Mouse (Mus musculus): ENCODE results near the gene Gm42420. TPM values are rescaled to one million over a fixed set of nuclear protein-coding genes. Genes with fewer than 3 reads are reported as not detected.

The Gm42420 gene
- not detected for total RNA-seq (2022)

DNA sequence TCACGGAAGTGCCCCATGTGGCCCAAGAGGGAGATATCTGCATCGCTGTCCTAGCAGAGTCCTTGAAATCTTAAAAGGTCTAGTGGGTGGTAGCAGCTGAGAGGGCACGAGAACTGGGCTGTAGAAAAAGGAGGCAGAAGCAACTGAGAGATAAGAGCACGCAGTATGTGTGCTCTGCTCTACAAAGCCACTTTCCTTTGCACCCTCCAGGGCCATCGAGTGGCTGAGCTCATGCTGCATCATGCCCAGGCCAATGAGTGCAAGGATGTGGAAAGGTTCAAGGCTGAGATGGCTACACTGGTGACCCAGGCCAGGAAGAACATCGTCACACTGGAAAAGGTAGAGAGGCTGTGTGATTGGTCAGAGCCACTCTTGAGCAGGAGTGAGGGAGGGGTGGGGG, at the start of gene Gm42420:
Gene Gm42420, plus strand, starts transcription at position 237 of the 400 bp plus-strand sequence.
- no peak for DNase-seq (ENCODE audit: low spot score)

DNA sequence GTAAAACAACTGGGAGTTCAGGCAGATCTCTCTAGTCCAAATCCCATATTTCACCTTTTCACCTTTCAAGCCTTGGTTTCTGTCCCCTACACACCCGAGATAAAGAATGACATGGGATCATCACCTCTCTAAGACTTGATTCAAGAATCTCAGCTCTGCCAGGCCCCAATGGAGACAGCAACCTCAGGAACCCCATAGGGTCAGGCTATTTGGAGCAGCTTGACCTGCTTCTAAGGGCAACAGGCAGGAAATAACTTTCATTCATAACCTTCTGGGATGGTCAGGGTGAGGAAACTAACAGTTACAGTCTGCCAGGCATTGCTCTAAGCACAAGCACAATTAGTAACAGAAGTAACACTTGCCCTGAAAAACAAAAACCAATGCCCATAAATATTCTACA, 48.9 kb upstream of the Gm42420 start:
- DNase-seq (ENCODE audit: low spot score): no peak

DNA sequence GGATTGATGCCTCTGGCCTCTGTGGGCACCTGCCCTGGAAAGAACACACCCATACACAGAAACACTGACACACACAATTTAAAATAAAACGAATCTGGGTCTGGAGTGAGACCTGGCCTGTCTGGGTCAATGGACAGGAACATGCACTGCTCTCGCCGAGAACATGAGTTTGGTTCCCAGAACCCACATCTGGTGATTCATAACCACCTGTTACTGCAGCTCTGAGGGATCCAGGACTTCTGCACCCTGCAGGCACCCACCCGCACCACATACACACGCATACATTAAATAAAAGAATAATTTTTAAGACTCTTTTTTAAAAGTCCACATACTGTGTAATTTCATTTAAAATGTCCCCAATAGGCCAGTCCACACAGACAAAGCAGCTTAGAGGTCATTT, 48.3 kb upstream of the Gm42420 start:
- no peak for DNase-seq (ENCODE audit: low spot score)

DNA sequence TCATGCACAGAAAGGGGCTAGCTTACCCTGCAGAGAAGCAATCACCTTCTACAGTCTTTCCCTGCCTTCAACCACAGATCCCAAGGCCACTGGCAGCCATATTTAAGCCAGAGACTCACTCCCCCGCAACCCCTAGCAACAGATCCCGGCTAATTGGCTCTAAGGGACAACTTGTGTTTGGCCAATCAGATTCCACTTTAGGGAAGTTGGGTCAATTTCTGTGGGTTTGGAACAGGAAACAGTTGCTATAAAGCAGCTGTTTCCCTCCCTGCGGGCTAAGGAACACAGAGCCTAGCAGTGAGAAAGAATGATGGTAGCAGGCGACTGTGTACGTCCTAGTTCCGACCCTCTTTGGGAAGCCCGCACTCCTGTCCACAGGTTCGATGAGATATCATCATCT, 47.3 kb upstream of the Gm42420 start:
- DNase-seq (ENCODE audit: low spot score): no peak

DNA sequence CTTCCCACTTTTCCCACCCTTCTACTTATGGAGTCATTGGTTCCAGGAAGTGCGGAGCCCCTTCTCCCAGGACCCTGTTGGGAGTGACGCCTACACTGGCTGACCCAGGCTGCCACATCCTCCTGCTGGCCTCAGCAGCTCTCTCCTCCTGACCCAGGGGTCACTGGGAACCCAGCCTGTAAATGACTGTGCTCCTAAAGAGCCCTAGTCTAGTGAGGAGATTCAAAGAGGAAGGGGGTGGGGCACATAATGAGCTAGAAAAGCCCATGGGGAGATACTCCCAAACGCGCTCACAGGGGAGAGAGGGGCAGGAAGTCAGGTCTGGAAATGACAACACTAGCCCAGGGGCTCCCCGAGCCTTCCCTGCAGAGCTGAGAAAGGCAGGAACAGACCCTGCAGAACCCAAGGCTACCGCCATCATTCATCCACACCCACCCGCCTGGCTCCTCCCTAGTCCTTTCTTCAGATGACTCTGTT, 45.8 kb upstream of the Gm42420 start:
- peak; percentile 81 for DNase-seq (ENCODE audit: low spot score)

DNA sequence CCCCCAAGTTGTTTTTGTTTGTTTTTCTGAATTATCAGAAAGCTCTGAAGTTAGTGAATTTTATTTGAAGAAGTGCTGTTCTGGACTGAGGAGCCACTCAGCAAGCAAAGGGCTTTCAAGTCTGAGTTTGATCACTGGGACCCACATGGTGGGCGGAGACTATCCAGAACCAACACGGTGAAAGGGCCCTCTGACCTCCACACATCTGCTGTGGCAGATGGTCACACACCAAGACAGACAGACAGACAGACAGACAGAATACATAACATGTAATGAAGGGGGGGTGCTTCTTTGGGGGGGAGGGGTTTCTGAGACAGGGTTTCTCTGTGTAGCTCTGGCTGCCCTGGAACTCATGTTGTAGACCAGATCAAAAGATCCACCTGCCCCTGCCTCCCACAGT, 45.0 kb upstream of the Gm42420 start:
- no peak for DNase-seq (ENCODE audit: low spot score)

DNA sequence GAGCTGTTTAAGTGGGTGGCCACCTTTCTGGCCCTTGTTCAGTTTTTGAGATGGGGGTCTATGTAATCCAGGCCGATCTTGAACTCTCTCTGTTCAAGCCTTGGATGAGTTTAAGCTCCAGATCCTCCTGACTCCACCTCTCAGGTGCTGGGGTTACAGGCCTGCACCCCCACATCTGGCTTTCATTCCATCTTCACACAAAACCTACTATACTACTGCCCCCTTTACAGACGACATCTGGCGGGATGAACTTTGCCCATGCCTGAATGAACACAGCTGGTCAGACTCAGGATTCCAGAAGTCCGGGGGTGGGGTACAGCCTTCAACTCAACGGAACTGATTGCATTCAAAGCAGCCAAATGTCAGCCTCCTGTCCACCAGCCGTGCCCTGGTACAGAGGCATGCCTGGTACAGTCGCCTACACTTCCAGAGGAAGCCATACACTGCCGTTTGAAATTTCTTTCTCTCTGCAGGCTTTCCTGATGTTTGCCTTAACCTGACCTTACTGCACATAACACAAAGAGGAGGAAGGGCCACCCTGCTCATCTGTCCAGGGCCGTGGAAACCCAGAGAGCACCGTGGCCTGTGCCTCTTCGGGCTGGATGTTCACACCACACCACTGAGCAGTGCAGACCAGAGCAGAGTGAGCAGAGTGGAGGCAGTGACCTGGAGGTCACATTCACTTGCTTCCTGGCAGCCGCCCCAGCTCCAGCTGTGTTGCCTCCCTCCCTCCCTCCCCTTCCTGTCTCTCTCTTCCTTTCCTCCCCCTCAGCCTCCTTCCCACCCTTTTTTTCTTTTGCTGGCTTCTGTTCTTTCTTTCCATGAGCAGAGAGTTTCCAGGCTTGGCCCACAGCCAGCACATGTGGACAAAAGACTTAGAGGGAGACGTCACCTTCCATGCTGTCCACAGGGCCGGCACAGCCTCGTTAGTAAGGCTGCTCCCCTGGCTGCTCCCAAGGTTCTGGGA, 42.6 kb upstream of the Gm42420 start:
- peak; percentile 85 for DNase-seq (ENCODE audit: low spot score)

DNA sequence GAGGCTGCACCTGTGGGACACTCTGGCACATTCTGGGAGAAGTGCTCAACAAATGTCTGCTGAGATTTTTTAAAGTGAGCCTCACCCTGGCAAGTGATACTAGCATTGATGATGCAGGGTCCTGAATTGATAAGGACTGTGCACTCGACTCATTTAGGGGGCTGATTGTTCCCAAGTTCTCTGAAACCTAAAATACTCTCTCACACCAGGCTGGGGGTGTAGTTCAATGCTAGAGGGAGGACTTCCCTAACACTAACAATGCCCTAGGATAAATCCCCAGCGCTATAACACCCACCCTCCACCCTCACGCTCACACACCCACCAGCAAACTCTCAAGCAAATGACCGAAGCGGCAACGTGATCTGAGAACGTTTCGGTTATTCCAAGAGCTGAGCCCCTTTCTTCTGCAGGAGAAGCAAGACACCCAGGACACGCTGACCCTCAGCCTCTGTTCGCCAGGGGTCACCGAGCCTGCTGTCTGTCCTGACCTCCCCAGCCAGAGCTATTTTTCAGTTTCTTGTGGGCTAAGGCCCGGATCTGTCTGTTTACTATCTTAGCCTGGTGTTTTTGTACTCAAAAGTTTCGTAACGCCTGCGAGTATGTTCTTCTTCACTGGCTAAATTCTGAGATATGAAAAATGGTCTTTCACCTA, 41.7 kb upstream of the Gm42420 start:
- no peak for DNase-seq (ENCODE audit: low spot score)

DNA sequence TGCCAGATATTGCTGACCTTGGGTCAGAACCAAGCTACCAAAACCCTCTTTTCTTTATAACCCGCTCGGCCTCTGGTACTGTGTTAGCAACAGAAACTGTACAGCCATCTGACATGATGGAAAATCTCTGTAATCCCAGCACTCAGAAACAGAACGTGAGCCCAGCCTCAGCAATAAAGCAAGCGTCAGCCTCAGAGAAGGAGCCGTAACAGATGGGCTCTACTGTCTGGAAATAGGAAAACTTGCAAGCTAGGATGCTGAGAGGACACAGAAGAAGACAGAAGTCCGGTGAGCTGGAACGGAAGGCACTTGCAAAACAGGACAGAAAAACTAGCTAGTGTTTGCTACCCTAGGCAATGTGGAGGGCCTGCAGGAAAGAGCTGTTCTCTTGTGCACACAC, 40.1 kb upstream of the Gm42420 start:
- no peak for DNase-seq (ENCODE audit: low spot score)

DNA sequence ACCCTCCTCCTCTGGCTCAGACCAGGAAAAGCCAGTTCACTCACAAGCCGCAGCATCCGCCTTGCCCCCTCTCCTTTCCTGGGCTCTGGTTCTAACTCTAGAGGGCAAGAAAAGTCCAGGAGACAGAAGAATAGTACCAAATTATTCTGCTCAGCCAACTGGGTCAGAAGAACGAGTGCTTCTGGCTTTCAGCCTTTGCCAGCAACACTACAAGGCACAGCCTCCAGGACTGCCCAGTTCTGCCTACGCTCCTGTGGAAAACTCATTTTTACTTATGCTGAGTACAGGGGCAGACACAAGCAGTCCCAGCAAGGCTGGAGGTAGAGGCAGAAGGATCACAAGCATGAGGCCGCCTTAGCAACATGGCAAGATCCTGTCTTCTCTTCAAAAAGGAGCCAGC, 37.5 kb upstream of the Gm42420 start:
- no peak for DNase-seq (ENCODE audit: low spot score)

DNA sequence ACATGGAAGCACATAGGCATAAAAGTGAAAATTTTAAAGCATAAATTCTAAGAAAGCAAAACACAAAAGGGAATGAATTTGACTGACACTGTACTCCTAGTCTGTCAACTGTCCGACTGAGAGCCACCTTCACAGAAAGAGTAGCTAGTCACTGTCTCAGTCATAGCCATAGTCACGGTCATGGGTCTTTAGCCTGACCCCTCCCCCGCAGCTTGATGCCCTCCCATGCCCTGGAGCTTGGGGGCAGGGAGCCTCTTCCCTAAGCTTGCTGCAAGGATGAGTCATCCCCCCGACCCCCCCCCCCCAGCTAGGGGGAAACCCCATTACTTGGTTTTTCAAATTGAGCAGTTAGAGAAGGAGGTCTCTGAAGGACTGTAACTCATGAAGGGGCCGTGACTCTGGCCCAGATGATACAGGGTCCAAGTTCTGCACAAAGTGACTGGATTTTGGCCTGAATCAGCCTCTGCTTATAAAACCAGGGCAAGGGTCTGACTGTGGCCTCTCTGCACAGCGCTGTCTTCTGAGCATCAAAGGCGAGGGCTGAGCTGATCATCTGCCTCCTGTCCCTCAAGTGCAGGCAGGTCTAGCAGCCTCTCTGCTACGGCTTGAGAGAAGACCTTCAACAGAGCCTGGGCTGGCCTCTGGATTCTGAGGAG, 33.4 kb upstream of the Gm42420 start:
- no peak for DNase-seq (ENCODE audit: low spot score)

DNA sequence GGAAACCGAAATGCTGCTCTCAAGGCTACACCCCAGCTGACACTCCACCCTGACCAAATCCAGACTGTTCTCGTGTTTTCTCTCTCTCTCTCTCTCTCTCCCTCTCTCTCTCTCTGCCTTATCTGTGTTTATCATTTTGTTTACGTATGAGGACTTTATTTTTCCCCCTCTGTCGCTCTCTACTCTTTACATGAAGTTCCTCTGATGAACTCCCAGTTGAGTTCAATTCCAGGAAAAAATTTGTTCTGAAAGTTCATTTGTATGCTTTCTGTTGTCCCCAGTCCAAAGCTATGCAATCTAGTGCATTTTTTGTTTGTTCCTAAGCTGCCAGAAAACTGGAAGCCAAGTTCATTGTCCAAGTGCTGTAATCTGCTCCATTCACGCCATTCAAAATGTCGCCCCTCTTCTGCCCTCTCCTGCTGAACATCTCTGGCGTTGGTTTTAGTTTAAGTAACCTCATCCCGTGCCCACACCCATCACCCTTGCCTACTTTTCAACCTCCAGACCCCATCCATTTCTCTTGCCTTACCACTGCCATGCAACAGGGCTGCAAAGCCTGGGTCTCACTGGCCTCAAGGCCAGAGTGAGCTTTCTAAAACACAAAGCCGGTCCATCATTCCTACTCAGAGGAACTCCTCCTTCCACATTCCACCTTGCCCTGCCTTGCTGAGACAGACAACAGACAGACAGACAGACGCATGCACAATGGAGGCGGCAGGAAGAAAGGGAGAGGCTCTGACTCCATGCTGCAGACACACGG, 30.5 kb upstream of the Gm42420 start:
- DNase-seq (ENCODE audit: low spot score): no peak

DNA sequence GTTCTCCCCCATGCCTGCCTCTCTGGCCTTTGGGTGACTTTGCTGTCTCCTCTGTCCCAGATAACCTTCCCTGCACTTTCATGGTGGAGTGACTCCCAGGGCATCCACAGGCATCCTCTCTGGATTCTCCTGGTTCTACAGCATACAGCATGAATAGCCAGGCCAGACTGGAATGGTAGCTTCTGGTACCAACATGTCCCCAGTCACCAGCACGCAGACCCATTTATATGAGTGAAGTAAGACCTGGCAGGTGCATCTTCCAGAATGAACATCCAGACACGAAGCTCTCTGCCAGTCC, 30.0 kb upstream of the Gm42420 start:
- DNase-seq (ENCODE audit: low spot score): no peak

DNA sequence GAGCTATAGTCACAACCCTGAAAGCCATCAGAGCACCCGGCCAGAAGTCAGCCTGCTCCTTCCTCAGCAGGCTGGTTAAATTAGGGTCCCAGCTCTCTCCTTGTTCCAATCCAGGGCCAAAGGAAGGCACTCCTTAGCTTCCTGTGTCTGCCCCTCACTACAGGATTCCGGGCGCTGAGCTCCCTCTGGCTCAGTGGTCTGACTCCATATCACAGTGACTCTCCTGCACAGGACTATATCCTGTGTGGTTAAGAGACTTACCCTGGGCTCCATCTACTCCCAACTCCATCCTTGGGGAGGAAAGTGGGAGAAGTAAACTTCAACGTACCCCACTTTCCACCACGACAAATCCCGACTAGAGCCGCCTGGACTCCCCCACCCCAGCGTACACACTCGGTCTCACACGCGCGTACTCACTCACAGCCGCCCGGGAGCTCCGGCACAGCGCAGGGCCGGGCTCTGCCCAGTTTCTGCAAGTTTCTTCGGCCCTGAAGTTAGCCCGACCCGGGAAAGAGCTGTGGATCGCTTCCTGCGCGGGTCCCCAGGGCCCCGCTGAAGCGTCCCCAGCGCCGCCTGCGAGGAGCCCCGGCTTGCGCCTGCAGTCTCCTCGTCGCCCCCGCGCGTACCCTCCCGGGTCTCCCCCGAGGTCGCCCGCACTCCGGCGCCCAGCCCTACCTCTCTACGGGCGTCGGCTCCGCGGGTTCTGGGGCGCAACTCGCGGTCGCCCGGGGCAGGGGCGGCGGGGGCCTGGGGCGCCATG, 28.5 kb upstream of the Gm42420 start:
- no peak for DNase-seq (ENCODE audit: low spot score)

DNA sequence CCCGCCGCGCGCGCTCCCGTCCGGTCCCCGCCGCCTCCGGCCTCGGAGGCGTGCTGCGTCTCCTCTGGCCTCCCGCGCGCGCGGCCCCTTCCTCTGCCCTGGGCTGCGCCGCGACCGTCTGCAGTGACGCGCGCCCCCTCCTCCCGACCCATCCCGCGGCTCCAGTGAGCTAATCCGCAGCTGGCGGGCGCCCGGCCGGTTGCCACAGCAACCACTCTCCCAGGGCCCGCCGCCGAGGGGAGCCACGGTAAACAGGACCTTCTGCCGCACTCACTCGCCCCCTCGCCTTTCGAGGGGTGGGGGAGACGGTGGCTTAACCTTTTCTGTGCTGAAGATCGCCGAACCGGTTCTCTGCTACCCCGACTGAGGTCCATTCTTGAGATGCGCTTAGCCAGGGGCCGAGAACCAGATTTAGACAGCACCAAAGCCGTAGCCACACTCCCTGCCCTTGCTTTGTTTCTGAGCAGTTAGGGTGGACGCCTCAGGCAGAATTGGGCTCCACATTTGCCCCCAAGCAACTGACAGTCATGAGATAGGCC, 27.8 kb upstream of the Gm42420 start, which contains the start of gene Dennd2a:
Gene Dennd2a, minus strand, starts transcription at position 145 of the 539 bp plus-strand sequence.
- DNase-seq (ENCODE audit: low spot score): peak; percentile 64

DNA sequence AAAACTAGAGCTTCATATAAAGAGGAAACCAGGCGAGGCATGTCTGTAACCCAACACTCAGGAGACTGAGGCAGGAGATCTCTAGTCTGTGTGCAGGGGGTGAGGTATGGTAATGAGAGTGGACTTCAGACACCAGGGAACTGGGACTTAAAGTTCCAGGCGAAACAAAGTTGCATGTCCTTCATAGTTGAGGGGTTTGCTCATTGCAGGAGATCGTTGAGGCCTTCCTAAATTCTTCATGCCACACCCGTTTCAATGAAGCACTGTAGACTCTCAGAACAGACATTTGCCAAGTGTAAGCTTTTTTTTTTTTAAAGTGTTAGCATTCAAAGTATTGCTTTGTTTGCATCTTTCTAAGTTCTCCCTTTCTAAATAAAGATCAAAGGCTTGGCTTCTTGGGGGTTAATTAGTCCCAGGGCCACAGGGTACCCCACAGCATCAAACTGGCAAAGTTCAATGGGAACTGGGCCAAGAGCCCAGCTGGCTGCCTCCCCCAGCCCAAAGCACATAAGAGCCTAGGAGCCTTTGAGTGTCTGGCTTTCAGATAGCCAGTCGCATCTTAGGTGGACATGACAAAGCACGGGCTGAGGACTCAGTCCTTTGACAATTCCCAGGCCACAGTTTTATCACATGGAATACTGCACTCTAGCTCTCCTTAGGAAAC, 26.1 kb upstream of the Gm42420 start:
- no peak for DNase-seq (ENCODE audit: low spot score)

DNA sequence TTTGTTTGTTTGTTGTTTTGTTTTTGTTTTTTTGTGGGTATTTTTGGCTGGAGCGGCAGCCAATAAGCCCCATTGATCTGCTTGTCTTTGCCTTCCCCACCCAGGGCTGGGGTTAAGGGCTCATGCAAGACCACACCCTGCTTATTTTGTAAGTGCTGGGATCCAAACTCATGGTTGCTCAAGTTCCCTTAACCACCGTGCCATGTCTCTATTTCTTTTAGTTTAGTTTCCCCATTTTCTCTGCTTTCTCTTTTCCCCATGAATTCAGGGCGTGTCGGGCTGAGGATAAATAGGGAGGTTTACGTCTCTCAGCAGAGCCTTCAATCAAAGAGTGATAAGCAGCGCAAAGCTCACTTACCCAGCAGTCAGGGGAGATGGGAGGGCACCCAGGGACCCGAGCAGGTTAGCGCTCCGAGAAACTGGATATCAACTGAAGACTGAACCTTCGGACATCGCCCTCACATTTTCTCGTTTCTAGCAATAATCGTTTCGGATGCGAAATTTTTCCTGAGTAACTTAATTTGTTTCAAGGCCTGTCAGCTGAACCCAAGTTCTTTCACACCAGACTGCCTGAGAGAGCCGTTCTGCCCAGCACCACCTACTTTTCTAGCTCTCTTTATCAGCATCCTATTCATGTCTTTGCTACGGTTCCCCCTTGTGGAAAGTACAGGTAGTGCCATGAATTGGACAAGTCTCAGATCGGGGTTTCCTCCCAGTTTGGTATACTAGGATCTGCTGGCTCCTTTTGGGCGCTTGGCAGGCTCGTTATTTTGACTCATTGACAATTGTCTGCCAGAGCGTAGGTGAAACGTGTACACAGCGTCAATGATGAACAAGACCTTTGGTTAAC, 23.2 kb upstream of the Gm42420 start:
- DNase-seq (ENCODE audit: low spot score): peak; percentile 89

DNA sequence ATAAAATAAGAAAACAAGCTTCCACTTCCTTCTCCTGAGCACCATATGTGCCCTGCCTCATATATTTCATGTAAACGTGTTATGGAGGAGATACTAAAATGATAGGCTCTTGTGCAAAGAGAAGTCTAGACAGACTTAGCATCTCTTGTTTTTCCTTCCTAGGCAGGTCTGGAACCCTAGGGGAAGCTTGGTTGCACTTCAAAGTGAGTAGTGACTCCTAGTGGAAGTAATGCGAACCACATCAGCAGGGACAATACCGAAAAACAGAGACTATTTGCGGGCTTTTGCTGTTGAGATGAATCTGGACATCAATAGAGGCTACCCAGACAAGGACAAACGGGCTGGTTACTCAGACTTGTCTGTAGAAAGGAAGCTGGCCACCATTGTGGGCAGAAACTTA, 18.0 kb upstream of the Gm42420 start:
- DNase-seq (ENCODE audit: low spot score): no peak

DNA sequence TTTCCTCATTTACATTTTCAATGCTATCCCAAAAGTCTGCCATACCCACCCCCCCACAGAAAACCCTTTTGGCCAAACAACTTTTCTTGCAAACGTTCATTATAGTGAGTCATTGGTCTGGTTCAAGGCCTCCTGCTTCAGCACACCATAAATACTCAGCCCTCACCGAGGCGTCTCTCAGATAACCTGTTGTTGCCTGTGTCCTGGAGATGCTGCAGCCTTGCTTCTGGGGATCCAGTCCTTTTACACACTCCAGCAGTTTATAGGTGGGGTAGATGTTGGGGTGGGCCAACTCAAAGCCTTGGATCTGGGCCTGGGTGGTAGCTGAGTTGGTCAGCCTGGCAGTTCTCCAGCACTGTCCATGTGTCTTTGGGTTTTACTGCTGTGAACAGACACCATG, 15.1 kb upstream of the Gm42420 start:
- no peak for DNase-seq (ENCODE audit: low spot score)
